Mouse (Mus musculus): ENCODE data around the gene Tmprss6.

Tmprss6 gene

DNA sequence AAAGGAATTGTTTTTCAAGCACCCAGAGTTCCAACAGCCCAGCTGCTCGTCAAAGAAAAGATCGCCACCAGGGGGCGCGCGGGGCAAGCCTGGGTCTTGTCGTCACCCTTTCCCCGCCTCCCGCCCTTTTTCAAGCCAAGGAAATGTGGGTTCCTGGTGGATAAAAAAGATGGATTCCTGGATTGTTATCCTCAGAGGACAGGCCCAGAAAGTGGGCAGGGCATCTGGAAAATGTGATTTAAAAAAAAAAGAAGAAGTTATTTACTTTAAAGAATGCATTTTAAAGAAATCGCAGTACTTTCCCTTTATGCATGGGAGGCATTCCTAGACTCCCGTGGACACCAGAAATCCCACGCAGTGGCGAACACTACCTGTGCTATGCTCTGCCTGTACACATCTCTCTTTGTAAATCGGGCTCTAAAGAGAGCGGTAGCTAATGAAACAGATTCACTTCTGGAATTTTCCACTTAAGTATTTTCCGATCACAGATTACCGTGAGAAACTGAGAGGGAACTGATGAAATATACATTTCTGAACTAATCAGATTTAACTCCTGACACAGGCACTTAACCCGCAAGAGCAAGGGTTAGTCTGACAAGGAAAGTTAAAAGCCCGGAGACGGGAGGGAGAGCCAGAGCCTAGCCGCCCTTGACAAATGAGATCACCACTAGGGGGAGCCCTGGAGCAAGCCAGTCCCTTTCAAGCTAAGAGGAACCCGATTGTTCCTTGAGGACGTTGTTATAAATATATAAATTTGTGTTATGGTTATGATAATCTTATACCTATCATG, 20.5 kb downstream of the Tmprss6 start:
- peak; percentile 84 for DNase-seq (ENCODE audit: low read depth, low spot score)

DNA sequence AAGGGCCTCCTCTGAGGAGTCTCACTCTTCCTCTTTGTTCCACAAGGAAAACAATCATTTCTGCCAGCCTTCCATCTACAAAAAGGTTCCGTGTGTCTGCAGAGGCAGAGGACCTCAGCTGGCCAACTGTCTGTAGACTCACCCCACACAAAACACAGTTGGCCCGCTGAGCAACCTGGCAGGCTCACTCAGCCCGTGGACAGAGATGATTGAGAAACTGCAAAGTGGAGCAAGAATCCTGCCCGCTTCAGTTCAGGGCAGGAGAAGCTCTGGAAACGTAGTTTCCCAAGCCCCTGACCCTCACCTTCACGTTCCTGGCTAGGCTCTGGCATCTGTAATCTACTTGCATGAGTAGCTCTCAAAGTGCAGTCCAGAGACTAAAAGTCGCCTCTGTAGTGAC, 21.3 kb downstream of the Tmprss6 start:
- DNase-seq (ENCODE audit: low read depth, low spot score), result no peak

DNA sequence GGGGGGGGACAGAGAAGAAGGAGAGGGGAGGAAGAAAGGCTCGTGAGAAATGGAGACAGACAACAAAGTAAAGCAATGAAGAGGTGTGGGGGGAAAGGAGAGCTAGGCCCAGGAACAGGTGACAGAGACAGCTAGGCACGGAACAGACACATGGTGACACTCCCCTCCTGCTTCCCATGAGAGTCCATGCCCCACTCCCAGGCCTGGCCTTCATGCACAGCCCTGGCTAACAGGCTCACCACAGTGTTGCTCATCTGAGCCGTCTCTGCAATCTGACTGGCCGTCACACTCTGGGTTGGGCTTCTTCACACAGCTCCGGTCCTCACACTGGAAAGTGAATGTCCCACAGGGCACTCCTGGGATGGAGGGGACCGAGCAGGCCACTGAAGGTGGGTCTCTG, 24.6 kb downstream of the Tmprss6 start:
- no peak for DNase-seq (ENCODE audit: low read depth, low spot score)

DNA sequence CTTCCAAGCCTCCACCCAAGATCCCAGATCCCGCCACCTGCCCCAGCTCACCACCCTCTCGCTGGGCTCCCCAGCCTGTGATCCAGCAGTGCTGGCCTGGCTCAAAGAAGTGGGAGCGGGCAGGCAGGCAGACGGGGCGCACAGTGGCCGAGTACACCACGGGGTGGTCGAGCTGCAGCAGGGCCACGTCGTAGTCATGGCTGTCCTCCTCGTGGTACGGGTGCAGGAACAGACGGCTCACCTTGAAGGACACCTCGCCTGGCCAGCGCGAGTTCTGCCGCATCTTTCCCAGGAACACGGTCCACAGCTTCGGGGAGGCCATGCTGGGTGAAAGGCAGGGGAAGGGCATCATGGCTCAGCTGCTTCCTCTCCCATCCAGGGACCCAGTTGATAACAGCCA, 26.2 kb downstream of the Tmprss6 start:
- no peak for DNase-seq (ENCODE audit: low read depth, low spot score)

DNA sequence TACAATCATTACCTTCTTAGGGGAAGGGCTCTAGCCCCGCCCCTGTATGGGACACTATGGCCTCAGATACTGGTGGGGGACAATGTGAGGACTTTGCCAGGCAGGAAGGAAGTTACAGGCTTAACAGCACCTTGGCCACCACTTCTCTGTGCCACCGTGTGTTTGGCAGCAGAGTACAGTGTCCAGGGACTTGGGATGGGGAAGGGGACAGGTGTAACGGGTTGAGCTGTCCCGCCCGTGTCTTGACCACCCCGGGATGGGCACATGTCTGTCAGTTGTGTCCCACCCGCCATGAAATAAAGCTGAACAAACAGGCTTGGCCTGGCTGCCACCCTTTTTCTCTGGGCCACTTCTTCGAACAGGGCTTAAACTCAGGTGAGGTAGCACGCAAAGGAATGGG, 29.5 kb downstream of the Tmprss6 start:
- DNase-seq (ENCODE audit: low read depth, low spot score), result no peak

DNA sequence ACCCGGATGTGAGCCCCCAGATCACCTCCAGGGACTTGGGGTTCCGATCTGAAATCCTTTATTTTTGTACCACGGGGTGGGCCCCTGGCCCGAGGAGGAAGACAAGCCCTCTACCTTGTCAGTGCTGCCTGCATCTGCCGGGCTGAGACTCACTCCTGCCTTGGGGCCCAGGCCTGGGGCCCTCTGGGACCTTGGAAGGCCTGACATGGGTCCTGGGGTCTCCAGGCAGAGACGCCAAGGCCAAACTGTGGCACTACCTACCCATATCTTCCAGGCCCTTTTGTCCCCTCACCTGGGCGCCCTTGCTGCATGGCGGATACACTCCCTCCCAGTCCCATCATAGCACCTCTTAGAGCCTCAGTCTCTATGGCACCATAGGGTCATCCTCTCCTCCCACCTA, 29.9 kb downstream of the Tmprss6 start:
- no peak for DNase-seq (ENCODE audit: low read depth, low spot score)

DNA sequence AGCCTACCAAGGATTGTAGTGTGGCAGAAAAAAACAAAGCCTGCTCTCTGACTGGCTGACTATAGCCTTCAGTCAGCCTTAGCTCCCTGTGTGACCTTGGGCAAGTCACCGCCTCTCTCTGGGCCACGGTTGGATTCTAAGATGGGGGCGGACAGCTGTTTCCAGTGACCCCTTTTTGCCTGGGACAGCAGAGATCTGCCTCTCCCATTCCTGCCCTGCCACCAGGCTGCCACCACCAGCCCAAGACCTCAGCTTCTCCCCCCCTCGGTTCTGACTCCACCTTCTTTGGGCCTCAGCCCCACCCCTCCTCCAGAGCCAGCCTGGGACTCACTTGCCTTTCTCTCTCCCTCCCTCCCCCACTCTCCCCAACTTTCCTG, 30.4 kb downstream of the Tmprss6 start:
- no peak for DNase-seq (ENCODE audit: low read depth, low spot score)

DNA sequence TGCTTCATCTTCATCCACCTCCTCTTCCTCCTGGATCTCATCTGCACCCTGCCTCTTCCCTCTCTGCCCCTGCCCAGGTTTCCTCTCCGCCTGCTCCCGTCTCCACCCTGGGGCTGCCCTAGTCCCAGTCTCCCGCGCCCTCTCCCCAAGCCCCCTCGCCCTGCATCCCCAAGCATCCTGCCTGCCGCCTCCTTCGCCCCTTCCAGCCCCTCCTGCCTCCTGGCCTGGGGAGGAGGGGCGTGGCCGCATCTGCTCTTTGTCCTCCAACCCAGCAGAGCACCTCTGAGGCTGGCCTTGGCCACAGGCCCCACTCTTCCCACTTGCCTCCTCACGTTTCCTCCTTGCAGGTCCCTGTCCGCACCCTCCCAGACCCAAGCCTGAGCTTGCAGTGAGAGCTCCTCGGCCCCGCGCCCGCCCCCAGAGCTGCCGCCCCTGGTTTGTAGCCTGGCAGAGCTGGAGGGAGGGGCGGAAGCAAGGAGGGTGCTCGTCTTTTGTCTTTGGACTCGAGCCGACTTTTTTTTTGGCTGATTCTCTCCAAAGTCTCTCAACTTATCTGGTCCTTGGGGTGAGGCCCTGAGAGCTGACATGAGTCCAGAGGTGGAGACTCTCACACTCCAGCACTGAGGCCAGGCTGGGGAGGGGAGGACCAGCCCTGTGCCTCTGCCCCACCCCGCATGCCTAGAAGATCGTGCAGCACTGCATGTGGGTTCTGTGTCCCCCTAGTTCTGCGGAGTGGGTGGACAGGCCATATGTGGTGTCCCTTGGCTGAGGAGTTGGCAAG, 31.0 kb downstream of the Tmprss6 start:
- no peak for DNase-seq (ENCODE audit: low read depth, low spot score)

DNA sequence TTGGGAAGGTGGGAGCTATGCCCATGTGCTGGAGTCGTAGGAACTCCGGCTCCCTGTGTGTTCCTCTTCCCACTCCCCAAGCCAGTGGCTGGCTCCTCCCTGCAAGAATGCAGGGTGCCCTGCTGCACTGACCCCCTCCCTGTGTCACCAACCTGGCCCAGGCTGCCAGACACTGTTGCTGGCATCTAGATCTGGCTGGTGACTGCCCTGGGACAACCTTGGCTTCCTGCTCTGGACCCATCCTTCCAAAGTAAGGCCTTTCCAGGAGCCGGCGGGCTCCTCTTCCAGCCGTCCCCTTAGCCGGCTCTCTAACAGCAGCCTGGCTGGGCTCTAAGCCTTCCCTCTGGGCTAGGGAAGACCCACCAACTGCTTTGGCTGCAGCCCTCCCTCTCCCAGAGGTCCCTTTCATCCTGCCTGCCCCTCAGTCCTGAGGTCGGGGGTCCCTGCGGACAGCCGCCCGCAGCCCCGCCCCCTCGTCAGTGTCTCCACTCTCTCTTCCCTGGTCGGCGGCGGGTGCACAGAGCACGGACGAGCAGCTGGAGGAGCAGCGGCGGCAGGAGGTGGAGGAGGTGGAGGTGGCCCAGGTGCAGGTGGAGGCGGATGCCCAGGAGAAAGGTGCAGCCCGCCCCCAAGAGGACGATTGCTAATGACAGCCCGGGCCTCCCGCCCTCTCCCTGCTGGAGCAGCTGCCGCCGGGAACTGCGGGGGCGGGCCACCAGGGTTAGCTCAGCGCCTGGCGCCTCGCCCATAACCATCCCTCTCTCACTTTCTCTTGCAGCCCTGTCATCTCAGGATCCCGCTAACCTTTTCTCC, 31.8 kb downstream of the Tmprss6 start:
- peak; percentile 51 for DNase-seq (ENCODE audit: low read depth, low spot score)

DNA sequence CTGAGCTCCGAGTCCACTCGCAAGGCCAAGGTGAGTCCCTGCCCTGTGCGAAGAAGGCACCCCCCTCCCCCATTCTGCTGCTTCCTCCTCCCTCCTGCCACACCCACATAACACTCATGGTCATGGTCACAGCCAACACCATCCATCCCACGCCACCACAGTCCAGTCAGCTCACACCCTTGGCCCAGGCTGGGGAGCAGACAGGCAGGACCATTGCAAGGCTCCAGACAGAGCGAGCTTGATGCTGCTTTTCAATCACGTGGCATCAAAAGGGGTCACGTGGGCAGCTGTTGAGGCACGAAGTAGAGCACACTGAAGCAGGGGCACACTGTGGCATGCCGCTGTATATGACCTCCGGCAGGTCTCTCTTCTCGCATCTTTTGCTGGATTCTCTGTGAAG, 32.8 kb downstream of the Tmprss6 start:
- DNase-seq (ENCODE audit: low read depth, low spot score), result no peak

DNA sequence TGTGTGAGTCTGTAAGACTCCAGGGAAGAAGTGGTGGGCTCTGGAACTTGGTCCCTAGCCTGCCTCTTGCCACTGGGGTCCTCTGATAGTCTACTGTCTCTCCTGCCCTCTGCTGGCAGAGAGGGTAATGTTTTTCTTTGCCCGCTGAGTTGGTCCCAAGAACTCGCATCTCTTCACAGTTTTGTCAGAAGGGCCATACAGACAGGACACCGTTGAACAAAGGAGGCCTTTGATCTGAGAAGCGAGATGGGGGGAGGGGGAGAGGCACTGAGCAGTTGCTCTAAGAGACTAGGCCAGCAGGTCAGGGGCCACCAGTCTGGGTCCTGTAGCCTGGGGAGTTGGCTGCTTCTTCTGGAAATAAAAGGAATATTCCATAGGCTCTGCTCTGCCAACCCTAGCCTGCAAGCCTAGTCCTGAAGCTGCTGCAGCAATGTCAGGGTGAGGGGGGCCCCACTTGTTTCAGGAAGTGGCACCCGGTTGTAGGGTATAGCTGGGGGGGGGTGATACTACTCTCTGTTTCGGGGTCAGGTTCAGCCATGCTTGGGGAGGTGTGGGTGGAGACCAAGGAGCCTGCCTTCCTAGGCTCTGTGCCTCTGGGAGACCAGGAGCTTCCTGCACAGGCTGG, 33.4 kb downstream of the Tmprss6 start:
- DNase-seq (ENCODE audit: low read depth, low spot score), result peak; percentile 37

DNA sequence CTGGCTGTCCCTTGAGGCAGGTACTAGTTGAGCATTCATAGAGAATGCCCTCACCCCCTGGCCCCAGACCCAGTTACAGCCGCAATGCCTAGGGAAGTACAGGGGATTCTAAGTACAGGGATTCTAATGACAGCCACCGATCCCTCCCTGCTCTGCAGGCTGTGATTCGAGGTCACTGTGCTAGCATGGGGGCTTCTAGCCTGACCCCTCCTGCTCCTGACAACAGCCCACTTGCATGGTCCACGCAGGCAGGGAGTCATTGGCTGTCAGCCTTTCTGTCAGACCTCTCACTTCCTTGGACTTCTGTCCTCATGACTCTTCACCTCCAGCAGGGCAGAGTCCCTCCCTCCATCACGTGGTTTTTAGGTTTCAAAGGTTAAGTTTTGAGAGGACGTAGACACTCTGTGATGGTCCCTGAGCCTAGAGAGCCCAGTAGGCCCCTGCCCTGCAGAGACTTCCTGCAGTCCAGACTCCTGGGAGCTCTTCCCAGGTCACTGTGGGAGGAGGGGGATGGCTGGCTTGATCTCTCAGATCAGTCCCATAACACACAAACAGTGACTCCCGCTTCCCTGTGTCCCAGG, 36.8 kb downstream of the Tmprss6 start:
- DNase-seq (ENCODE audit: low read depth, low spot score), result no peak

DNA sequence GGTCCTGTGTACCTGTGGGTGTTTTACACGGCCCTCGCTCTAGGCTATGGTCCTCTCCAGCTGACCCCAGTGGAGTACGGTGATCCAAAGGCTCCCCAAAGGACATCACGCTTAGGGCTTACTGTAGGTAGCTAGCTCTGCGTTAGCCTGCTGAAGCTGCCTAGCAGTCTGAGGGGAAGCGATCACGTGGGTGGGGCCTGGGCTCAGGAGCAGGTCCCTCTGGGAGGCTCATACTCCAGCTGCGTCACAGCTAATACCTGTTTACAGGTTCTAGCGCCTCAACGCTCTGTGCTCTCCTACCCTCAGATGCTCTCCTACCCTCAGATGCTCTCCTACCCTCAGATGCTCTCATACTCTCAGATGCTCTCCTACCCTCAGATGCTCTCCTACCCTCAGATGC, 37.6 kb downstream of the Tmprss6 start:
- no peak for DNase-seq (ENCODE audit: low read depth, low spot score)

DNA sequence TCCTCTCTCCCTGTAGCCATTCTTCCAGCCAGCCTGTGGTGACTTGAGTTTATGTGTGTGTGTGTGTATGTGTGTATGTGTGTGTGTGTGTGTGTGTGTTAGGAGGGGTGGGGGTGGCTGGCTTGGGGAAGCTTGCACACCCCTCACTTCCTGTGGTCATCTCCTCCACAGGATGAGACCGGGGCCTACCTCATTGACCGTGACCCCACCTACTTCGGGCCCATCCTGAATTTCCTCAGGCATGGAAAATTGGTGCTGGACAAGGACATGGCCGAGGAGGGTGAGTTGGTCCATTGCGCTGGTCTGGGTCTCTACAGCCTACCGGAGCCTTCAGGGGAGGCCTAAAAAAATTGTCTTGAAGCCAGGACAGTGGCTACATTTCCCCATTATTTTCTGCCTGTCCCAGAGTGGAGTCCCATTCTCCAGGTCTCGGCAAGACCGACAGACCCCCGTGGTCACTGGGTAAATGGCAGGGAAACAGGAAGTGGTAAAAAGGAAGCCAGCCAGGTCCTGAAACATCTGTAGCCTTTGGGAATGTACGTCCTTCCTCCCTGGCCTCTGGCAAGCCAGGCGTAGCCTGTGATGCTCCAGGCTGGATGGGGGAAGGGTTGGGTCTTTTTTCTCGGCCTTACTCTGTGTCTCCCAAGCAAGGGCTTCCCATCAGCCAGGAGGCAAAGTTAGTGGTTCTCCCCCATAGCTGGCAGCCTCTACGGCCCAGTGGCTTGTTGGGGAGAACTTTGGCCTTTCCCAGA, 38.4 kb downstream of the Tmprss6 start:
- DNase-seq (ENCODE audit: low read depth, low spot score), result no peak

DNA sequence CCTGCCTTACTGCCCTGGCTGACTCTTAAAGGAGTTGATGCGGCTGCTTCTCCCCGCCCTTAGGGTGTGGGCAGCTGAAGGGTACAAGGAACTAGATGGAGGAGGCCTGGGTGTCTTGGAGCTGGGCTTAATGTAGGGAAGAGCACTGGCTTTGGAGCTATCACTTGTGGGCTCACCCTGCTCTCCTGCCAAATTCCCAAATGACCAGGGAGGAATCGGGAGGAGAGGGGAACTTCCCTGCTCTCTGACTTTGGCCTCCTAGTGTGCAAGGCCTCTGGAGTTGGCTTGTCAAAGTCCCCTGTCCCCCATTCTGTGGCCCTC, 39.3 kb downstream of the Tmprss6 start:
- DNase-seq (ENCODE audit: low read depth, low spot score), result no peak

DNA sequence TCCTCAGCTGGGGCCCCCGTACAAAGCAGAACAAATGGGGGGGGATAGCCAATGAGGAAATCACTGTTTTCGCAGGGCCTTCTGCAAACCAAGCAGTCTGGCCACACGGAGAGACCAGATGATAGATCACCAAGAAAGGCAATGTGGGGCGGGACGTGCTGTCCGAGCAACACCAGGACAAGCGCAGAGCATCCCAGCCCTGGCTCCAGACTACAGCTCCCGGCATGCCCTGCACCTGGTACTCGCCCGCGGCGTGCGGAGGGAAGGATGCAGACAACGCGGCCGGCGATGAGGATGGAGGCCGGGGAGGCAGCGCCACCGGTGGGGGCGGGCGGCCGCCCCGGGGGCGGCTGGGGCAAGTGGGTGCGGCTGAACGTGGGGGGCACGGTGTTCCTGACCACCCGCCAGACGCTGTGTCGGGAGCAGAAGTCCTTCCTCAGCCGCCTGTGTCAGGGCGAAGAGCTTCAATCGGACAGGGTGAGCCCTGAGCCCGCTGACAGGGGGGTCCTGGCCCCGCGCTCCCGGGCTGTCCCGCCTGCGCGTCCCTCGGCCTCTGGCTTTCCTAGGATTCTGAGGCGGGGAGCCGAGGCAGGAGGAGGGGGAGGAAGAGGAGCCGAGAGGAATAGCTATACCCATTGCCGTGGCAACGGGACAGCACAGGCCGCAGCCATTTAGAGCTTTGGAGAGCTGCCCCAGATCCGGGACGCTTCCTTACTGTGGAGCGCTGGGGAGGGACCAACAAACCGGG, 39.9 kb downstream of the Tmprss6 start, which contains the start of gene Kctd17:
TSS of gene Kctd17 (plus strand) at position 174 of the 748 bp plus-strand sequence.
- no peak for DNase-seq (ENCODE audit: low read depth, low spot score)

DNA sequence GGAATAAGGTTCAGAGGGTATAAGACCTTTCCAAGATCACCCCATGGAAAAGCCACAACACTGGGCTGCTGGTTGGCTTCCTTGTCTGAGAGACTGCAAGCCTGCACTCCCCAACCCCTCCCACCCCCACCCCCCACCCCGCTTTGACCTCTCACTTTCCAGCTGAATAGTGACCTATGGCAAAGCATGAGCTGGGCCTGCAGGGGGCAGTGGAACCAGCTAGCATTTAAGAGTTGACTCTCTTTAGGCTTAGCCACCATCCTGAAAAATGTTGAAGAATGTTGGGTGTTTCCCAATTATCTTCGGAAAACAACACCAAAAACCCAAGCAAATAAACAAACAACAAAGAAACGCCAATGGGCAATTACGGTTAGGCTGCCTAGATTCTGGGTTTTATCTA, 43.2 kb downstream of the Tmprss6 start:
- no peak for DNase-seq (ENCODE audit: low read depth, low spot score)

DNA sequence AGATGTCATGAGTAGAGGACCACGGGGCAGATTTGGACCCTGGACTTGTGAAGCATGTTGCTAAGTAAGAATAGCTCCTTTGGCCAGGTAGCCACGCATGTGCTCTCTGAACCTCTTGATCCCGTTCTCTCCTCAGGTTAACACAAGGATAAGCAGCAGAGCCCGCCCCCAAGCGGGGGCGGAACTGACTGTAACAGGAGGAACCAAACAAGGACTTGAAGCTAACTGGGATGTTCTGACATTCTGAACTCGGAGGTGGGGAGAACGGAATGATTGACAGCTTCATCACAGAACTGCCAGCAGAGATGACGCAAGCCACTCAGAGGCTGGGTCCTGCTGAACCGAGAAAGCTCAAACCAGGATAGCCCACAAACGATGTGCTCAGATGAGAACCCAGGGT, 43.9 kb downstream of the Tmprss6 start:
- DNase-seq (ENCODE audit: low read depth, low spot score), result no peak

DNA sequence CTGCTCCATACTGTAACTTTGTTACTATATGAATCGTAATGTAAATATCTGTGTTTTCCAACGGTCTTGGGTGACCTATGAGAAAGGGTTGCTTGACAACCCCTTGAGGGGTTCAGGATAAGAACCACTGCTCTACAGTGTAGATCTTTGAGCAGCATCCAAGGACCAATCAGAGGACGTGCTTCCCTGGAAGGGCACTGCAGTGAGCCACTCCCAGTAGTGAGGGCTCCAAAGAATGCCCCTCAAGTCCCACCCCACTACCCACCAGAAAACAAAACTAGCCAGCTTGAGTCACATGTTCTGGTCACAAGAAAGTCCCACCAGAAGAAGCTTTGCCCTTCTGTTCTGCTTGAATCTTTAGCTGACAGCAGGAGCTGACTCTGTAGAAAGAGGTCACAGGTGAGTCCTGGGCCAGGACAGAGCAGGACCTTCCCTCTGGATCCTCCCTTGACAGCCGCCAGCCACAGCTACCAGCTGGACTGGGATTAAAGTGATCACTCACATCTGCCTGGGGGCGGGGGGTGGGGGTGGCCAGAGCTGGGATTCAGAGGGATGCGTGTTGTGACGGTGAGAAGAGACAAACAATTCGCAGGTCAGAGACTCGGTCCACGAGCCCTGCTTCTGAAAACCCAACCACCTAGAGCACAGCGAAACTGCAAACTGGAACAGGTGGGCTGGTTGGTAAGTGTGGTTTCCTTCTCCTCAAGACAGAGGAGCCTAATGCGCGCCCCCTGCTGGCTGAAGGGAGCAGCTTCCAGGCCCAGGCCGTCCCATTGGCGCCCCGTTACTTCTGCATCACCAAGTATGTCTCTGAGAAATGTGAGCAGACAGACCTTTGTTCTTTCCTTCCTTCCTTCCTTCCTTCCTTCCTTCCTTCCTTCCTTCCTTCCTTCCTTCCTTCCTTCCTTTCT, 46.1 kb downstream of the Tmprss6 start:
- DNase-seq (ENCODE audit: low read depth, low spot score), result peak; percentile 72

Measured in embryo, embryonic 11.5 days (tissue).